Mouse (Mus musculus) retina, adult 2 months (tissue): ENCODE measurements around the gene Cmc2.

Experiments used
- DNase-seq: peaks from one replicate; pipeline ENCODE4 v3.0.0-alpha.2; 2012; ENCODE audit warnings: low read depth, low spot score

Cmc2 gene

GRCm38 (mm10) chr8:116921337-116922059, at the start of gene Cmc2, which contains the start of gene Cenpn:
TSS of gene Cmc2 (minus strand) at chr8:116921455.
TSS of gene Cenpn (plus strand) at chr8:116921730.
- peak; percentile 95 for DNase-seq

DNA sequence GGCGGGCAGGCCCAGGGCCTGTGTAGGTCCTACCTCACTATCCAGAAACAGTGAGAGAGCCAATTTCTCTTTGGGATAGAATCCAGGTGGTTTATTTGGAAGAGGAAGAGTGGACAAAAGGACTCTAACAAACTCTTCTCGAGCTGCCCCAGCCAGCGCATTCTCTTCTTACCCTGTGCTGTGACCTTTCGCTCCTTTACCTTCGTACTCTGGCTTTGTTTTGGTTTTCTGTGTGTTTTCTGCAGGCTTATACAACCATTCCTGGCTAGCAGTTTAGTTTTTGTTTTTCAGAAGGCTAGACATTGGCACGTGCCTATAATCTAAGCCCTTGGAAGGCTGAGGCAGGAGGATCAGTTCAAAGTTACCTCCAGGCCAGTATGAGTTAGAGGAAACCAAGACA, 48.3 kb upstream of the Cmc2 start:
- DNase-seq = no peak

DNA sequence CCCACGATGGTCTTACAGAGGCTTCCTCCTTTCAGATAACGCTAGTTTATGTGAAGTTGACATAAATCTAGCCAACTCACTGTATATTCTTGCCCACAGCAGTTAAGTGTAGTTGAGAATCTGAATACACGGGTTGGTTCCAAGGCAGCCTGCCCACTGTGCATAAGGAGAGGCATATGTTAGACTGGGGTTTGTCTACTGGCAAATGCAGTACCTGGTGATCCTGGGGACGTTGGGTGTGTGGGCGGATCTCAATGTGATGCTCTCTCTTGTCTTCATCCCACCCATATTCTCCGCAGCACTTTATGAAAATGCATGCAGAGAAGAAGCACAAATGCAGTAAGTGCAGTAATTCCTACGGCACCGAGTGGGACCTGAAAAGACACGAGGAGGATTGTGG, 33.2 kb upstream of the Cmc2 start:
- no peak for DNase-seq

- DNase-seq = no peak
Measured at GRCm38 (mm10) chr8:116952428-116952827, 31.2 kb upstream of the Cmc2 start.

DNA sequence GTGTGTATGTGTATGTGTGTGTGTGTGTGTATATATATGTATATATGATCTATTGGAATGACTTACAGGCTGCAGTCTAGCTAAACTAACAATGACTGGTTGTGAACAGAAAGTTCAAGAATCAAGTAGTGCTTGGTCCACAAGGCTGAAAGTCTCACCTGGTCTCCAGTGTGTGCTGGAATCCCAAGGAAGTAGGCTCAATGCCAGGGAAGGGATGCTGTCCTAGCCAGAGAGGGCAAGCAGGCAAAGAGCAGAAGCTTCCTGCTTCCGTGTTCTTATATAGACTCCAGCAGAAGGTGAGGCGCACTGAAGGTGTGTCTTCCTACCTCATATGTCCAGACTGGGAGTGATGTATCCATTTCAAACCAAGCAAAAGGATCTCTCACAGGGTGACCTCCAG, 30.5 kb upstream of the Cmc2 start:
- DNase-seq = no peak

DNA sequence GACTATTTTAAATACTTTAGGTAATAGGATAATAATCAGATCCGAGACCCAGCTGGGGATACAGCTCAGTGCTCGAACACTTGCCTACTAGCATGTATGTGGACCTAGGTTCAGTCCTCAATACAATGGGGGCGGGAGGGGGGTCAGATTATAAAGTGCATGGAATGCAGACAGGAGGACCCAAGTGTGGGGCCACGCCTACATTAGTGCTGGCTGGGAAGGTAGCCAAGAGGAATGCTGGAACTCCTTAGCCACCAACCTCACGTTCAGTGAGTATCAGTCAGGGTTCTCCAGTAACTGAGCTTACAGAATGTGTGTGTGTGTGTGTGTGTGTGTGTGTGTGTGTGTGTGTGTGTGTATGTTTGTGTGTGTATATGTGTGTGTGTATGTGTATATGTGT, 30.1 kb upstream of the Cmc2 start:
- DNase-seq = no peak

DNA sequence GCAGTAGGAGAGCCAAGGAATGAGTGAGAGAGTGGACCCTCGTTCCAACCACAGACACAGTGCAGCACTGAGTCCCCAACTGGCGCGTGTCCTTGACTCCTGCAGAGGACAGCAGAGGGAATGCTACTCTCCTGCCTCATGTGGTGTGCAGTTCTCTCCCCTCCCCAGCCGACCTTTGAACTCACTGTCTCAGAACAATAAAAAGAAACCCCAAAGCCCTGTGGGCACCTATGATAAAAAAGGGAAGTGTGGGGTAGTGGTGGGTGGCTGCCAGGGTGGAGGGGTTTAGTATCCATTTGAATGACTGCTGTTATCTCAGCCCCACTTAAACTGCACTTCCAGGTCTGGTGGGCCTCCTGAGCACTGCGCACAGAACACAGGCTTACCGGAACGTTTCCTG, 26.3 kb upstream of the Cmc2 start:
- DNase-seq = no peak

- DNase-seq = no peak
Measured at GRCm38 (mm10) chr8:116946851-116947250, 25.6 kb upstream of the Cmc2 start.

GRCm38 (mm10) chr8:116946268-116946838, 25.1 kb upstream of the Cmc2 start:
- no peak for DNase-seq

DNA sequence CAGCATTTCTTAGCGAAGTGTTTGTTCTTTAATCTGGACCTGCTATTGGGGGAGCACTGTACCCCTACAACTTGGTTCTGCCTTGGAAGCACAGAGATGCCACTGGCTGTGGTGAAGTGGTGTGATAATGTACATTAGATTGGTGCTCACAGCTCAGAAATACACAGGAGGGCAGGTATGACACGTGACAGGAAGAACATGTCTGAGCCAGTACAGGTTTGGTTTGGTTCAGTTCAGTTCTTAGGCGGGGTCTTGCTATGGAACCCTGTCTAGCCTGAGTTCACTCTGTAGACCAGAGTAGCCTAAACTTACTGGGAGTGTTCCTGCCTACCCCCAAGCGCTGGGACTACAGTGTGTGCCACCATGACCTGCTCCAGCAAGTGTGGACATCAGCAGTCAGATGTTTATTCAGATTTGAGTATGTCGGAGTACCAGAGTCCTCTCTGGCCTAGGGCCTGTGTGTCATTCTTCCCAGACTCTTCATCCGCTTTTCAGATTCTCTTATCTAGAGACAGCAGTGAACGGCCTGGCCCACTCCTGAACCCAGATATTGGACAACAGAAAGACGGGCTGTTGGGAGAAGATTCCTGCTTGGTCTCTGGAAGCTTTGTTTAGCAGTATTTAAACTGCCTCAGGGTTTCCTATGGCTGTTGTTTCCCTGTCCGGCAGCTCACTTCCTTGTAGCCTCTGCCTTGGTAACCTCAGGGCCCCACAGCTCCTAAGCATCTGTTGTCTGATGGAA, 24.1 kb upstream of the Cmc2 start:
- DNase-seq = no peak

DNA sequence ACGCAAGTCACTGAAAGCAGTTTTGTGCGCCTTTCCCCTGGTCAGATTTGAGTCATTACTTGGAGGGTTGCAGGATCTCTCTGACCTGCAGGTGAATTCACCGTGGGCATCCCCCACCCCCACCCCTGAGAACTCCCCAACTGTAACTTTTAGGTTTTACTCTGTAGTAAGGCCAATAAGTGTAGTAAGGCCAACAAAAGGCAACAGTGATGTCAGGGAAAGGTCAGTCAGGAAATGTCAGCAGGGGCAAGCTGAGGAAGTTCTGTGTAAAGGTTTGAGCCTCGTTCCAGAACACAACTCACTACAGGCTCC, 23.1 kb upstream of the Cmc2 start:
- no peak for DNase-seq

- DNase-seq = no peak
Measured at GRCm38 (mm10) chr8:116943555-116944384, 22.5 kb upstream of the Cmc2 start.

- peak; percentile 76 for DNase-seq
Measured at GRCm38 (mm10) chr8:116943161-116943554, 21.9 kb upstream of the Cmc2 start, which contains the start of gene Atmin. TSS of gene Atmin (plus strand) at chr8:116943393.

- DNase-seq = no peak
Measured at GRCm38 (mm10) chr8:116942284-116943058, 21.2 kb upstream of the Cmc2 start.

- DNase-seq = no peak
Measured at GRCm38 (mm10) chr8:116935506-116935905, 14.3 kb upstream of the Cmc2 start.

GRCm38 (mm10) chr8:116934976-116935375, 13.7 kb upstream of the Cmc2 start:
- DNase-seq = no peak

GRCm38 (mm10) chr8:116928588-116928987, 7.3 kb upstream of the Cmc2 start:
- DNase-seq = no peak

GRCm38 (mm10) chr8:116927880-116928279, 6.6 kb upstream of the Cmc2 start:
- DNase-seq = no peak

DNA sequence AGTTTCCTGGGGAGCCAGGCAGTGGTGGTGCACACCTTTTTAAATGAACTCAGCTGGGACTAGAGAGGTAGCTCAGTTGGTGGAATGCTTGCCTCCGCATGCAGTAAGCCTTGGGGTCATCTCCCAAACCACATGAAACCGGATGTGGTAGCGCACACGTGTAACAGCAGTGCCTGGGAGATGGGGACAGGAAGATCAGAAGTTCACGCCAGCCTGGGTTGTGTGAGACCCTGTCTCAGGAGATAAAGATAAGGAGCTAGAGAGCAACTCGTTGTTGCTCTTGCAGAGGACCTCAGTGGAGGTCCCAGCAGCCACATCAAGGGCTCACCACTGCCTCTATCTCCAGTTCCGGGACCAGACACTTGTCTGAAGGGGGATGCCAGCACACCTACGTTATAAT, 2.3 kb upstream of the Cmc2 start:
- DNase-seq = no peak

DNA sequence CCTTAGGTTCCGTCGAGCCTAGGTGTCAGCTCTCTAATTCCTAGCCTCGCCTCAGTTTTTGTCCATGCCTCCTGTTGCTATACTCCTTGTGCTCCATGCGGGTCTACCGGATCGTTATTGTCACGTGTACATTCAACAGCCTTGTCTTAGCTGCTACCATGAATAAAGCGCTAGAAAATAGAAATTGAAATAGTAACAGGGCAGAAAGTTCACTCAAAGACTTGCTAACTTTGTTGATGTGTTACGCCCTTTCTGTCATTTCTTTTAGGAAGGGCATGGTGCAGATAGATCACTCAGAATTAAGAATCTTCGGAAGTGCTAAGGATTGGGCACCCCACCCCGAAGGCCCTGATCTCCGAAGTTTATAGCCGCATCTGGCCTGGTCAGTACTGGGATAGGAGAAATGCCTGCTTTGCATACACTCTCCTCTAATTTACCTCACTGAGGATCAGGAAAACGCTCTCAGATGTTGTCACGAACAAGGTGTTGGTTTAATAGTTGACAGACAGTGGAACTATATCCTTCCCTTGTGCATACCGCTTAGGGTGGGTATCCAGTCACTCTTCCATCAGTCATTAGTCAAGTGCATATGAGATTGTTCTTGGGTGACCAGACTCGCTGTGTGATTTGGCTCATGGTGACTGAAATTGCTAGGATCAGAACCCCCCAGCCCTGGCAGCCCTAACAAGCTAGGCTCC, 954 bp upstream of the Cmc2 start:
- no peak for DNase-seq

DNA sequence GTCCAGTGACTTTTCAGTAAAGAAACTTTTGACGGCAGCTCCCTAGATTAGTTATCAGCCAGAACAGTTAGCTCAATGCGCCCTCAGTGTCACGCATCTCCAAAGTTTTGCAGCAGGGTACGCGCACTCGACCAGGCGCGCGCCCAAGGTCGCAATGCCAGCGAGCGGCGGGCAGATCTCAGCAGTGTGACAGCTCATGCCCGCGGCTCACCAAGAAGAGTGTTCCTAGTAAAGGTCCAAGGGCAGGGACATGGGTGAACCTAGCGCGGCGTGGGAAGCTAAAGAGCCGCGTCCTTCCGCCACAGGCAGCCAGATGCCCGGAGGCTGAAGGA, 284 bp downstream of the Cmc2 start:
- DNase-seq = no peak
